Mouse (Mus musculus): ENCODE results near the gene Ntm.

DNA sequence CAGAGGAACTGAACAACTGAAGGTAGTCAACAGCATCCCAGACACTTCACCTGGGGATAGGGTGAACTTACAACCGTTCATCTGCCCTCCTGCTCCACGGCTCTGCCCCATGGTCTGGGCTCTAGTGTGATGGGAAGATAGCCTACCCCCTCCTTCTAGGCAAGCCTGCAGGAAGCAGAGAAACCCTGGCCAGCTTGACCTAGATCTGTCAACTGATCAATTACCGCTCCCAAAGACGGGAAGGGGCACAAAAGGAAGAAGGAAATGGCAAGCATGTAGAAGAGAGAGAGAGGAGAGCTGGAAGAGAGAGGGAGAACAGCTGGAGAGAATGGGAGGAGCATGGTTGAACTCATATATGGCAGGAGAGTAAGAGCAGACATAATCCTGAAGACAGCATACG, 6.0 kb downstream of the Ntm start:
- TF ChIP-seq CTCF (IDR thresholded peaks at IDR 0.05; ENCODE audit: borderline replicate concordance, extremely low read depth, insufficient read depth, insufficient read length) (no peak), POLR2A (IDR thresholded peaks at IDR 0.05; ENCODE audit: borderline replicate concordance, extremely low read depth, insufficient read depth, insufficient read length, poor library complexity, severe bottlenecking) (no peak)
